Mouse (Mus musculus): ENCODE results near the gene 4930524B15Rik. TPM values are rescaled to one million over a fixed set of nuclear protein-coding genes. Genes with fewer than 3 reads are reported as not detected.

The 4930524B15Rik gene
- total RNA-seq (2023): not detected

DNA sequence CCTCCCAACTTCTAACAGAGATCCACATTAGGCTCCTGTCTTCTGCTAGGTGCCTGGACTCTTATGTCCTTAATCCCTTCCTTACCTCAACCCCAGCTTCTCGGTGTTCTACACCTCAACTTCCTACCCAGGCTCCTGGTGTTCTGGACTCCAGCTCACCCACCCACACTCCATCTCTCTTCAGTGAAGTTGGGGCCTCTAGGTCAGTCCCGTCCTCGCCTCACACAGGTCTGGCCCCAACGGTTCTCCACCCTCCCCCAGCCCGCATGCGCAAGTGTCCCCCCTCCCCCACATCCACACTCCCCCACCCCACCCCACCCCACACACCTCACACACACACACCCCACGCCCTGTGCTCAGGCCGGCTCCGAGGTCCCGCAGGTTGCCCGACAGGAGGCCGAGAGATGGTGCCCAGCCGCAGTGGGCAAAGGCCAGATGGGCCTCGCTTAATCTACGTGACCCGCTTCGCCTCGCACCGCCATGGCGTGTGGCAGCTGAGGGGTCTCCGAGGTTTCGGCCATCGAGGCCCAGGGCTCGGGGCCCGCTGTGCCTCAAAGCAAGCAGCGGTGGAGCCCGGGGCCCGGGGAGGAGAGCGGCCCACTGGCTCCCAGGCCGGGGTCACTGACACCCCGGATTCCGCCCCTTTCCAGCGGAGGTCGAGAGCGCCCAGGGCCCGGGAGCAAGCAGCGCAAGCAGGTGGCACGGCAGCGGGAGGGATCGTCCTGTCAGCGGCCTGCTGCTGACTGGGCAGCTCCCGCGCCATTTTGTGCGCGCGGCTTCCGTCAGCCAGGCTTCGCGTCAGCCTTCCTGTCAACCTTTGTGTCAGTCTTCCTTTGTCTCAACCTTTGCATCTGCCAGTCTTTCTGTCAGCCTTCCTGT is at the start of gene 4930524B15Rik:
Gene 4930524B15Rik, plus strand, starts transcription at position 337 of the 879 bp plus-strand sequence.

DNA sequence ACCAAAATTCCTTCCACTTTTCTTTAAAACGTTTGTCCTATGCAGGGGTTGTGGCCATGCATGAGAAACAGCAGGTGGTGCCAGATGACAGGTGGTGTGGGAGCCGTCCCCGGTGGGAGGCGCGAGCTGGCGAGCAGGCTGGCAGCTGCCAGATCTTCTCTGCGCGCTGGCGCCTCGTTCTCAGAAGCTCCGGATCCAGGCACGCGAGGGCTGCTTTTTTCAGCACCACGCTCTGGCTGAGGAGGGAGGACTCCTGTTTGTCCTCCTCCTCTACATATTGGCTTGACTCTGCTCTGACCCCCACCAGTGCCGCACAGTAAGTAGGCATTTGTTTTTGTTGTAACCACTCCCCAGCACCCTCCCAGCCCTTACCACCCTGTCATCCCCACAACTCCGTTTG is 34.9 kb downstream of the 4930524B15Rik start, which contains the start of gene Nsg2:
Gene Nsg2, plus strand, starts transcription at position 183 of the 400 bp plus-strand sequence.

Other genes with a start within 250 kb of the 4930524B15Rik start
- gene Cpeb4, start 93.4 kb upstream of the 4930524B15Rik start, total RNA-seq (2023): 10 to 100 TPM; 36.3 to 41.8 TPM
- 100 to 1,000 TPM; 163 to 164 TPM for gene Nsg2, start 34.9 kb downstream of the 4930524B15Rik start, total RNA-seq (2023)
- 1 to 10 TPM in 1 of 2 experiments, under 1 TPM in 1; 0.68 to 3.4 TPM for gene Il9r, start 234.7 kb downstream of the 4930524B15Rik start, total RNA-seq (2023)
- gene Snrnp25, start 239.8 kb downstream of the 4930524B15Rik start, total RNA-seq (2023): 10 to 100 TPM; 11.6 to 15.5 TPM

Data from T-cell, adult 66 days (primary cell).